Mouse (Mus musculus) stomach, postnatal 0 days (tissue): Measurements from ENCODE around the gene Gm10959. TPM values are rescaled to one million over a fixed set of nuclear protein-coding genes. Genes with fewer than 3 reads are reported as not detected.
A peak's percentile ranks its signal among the peaks of the same experiment; 100 is the strongest.

ENCODE experiments used
- ATAC-seq: fragments of 200-750 bp; cut with Nextera tagmentation; 2 replicates; pipeline ENCODE4 v1.8.0; 2017; ENCODE audit not compliant: low FRiP score, low TSS enrichment
- DNase-seq: peaks from one replicate; pipeline ENCODE4 v3.0.0-alpha.2; 2016; ENCODE audit warnings: low spot score
- H3K27ac ChIP-seq: fragments of 300-500 bp; sonication (generic); replicated peaks from 2 replicates; pipeline ENCODE4 v1.5.1; 2014; ENCODE audit warnings: mild to moderate bottlenecking, control low read depth
- H3K27me3 ChIP-seq: fragments of 300-500 bp; sonication (generic); 2 replicates; pipeline ENCODE4 v1.6.1; 2014; ENCODE audit warnings: low read length; ENCODE audit not compliant: control insufficient read depth, insufficient read depth
- H3K36me3 ChIP-seq: fragments of 300-500 bp; sonication (generic); 2 replicates; pipeline ENCODE4 v1.6.1; 2014; ENCODE audit warnings: low read length, mixed read lengths; ENCODE audit not compliant: control insufficient read depth, insufficient read depth
- H3K4me1 ChIP-seq: fragments of 300-500 bp; sonication (generic); replicated peaks from 2 replicates; pipeline ENCODE4 v1.6.1; 2014; ENCODE audit warnings: antibody characterized with exemption; ENCODE audit not compliant: control insufficient read depth, insufficient read depth
- H3K4me2 ChIP-seq: fragments of 300-500 bp; sonication (generic); replicated peaks from 2 replicates; pipeline ENCODE4 v1.6.1; 2014; ENCODE audit warnings: low read depth, mild to moderate bottlenecking, control low read depth, moderate library complexity
- H3K4me3 ChIP-seq: fragments of 300-500 bp; sonication (generic); 2 replicates; pipeline ENCODE4 v1.5.1; 2014; ENCODE audit warnings: low read depth, low read length, control low read depth
- H3K9ac ChIP-seq: fragments of 300-500 bp; sonication (generic); 2 replicates; pipeline ENCODE4 v1.6.1; 2014; ENCODE audit warnings: mild to moderate bottlenecking, low read length, control low read depth, mixed read lengths
- H3K9me3 ChIP-seq: fragments of 300-500 bp; sonication (generic); 2 replicates; pipeline ENCODE4 v1.6.1; 2016; ENCODE audit warnings: low read length; ENCODE audit not compliant: control insufficient read depth
- CTCF ChIP-seq: IDR thresholded peaks from 2 replicates; pipeline ENCODE4 v1.5.1; 2016; ENCODE audit warnings: antibody characterized with exemption, low read depth, mild to moderate bottlenecking, moderate library complexity
- EP300 ChIP-seq: optimal IDR thresholded peaks from 2 replicates; pipeline ENCODE3; 2016; ENCODE audit warnings: antibody characterized with exemption
- WGBS: fragments of 180-500 bp; shearing (Covaris S2); extraction: QIAGEN DNeasy Blood & Tissue Kit; methylation state at CpG from one replicate; pipeline ENCODE4 v1.1.7; 2014; 5-methylcytosine and 5-hydroxymethylcytosine counted together
- polyA plus RNA-seq: library from polyadenylated mRNA; unstranded; fragments of >200 nt; fragmentation: Nextera tagmentation; extraction: Ambion mirVana; gene quantifications from 2 replicates; pipeline ENCODE4 v1.2.1, GENCODE M21; 2015

The Gm10959 gene
- polyA plus RNA-seq, 1 experiment from 2014 or later: not detected

DNA sequence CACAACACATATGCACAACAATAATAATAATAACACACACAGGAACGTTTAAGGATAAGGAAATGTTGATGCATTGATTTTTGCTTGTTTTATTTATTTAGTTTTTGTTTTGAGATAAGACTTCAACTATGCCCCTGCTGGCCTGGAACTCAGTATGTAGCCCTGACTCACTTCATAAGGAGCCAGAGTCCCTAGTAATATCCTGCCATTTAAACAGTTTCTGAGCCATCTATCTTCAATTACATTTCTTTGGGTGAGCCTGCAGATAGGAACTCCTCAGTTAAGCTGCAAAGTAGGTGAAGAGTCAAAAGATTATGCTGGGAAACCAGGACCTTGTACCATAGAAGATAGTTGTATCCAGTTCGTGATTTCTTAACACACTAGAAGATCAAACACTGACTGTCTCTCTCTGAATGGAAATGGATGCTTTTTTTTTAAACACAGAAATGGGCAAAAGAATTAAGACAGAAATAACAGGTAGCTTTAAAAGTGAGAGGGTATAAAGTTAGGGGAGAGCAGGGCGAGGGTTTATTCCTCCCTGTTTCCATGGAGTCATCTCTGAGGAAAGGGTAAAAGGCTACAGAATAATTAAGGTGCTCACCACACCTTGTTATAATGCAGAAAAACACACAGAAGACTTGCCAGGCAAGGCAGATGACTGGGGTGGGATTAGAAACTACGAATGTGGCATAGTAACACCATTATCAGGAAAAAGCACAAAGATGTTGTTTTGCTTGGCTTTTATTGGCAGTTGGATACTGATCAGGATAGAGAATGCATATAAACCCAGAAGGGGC lies 31.5 kb downstream of the Gm10959 start:
- Histone ChIP-seq H3K27me3 (no peaks in the 10 kb centered on the region), H3K4me2 (no peak overlapping the region), H3K4me1 (no peaks in the 10 kb centered on the region), H3K4me3 (no peak overlapping the region), H3K27ac (peak overlapping the region; percentile 89), H3K9me3 (no peaks in the 10 kb centered on the region), H3K36me3 (no peaks in the 10 kb centered on the region), H3K9ac (no peak overlapping the region)
- no peak for DNase-seq
- 49% methylated on average over 4 of the region's 4 CpGs for WGBS
- TF ChIP-seq EP300 (no peak), CTCF (no peak)
- ATAC-seq: peak; percentile 82

GRCm38 (mm10) chr3:122878705-122879315 lies 40.4 kb downstream of the Gm10959 start:
- no peak overlapping the region for H3K4me2 ChIP-seq
- ATAC-seq (peak; percentile 55), DNase-seq (no peak)
- no peaks in the 10 kb centered on the region for H3K36me3 ChIP-seq
- no peaks in the 10 kb centered on the region for H3K9me3 ChIP-seq
- H3K9ac ChIP-seq: no peak overlapping the region
- no peak for TF ChIP-seq EP300
- TF ChIP-seq CTCF: peak; percentile 55
- no peak overlapping the region for H3K4me3 ChIP-seq
- no peak overlapping the region for H3K27ac ChIP-seq
- no peaks in the 10 kb centered on the region for H3K4me1 ChIP-seq
- H3K27me3 ChIP-seq: no peaks in the 10 kb centered on the region
- WGBS: 74% methylated on average over 8 of the region's 8 CpGs

DNA sequence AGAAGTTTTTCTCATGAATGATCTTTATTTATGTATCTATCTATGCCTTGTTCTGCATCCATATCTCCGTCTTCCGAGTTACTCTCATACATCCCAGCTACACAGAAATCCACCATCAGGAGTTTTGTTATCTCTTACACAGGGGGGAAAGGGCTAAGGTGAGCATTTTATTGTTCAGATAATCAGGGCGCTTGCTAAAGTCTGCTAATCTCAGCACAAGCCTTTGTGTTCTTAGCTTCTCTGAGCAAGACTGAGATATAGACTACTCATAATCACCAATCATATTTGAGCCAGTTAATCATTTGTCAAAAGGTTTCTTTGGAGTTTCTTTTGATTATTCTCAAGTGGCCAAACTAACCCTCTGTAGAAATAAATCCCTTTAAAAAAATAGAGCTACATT lies 41.6 kb downstream of the Gm10959 start:
- no peak for ATAC-seq
- 73% methylated on average over 3 of the region's 3 CpGs for WGBS
- Histone ChIP-seq H3K9me3 (no peaks in the 10 kb centered on the region), H3K27ac (no peak overlapping the region), H3K9ac (no peak overlapping the region), H3K36me3 (no peaks in the 10 kb centered on the region), H3K4me1 (no peaks in the 10 kb centered on the region), H3K27me3 (no peaks in the 10 kb centered on the region), H3K4me2 (no peak overlapping the region), H3K4me3 (no peak overlapping the region)
- DNase-seq: no peak
- TF ChIP-seq EP300 (no peak), CTCF (no peak)

DNA sequence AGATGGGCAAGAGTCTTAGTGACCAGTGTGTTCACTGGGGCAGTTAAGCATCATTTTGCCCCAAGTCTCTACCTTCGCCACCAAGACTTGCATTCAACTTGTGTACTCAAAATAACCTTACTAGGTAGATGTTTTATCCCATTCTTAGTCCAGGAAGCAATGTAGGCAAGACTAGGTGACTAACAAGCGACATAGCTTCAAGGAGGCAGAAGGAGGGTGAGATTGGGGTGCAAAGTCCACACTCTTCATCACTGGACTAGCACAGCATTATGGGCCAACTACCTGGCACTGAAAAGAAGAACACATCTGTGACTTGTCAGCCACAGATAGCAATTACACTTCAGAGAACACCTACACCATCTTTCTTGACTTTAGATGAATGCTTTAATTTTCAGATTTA lies 42.3 kb downstream of the Gm10959 start:
- no peaks in the 10 kb centered on the region for H3K9me3 ChIP-seq
- no peak for DNase-seq
- no peak overlapping the region for H3K4me2 ChIP-seq
- peak; percentile 79 for ATAC-seq
- no peak overlapping the region for H3K27ac ChIP-seq
- H3K4me1 ChIP-seq: no peaks in the 10 kb centered on the region
- no peak overlapping the region for H3K9ac ChIP-seq
- TF ChIP-seq EP300 (no peak), CTCF (no peak)
- H3K4me3 ChIP-seq: no peak overlapping the region
- H3K27me3 ChIP-seq: no peaks in the 10 kb centered on the region
- no peaks in the 10 kb centered on the region for H3K36me3 ChIP-seq
- 86% methylated on average over 2 of the region's 2 CpGs for WGBS

GRCm38 (mm10) chr3:122871596-122871995 lies 47.6 kb downstream of the Gm10959 start:
- Histone ChIP-seq H3K9ac (no peak overlapping the region), H3K27ac (no peak overlapping the region), H3K36me3 (no peaks in the 10 kb centered on the region), H3K4me1 (no peaks in the 10 kb centered on the region), H3K4me3 (no peak overlapping the region), H3K9me3 (no peaks in the 10 kb centered on the region), H3K27me3 (no peaks in the 10 kb centered on the region), H3K4me2 (no peak overlapping the region)
- WGBS: 96% methylated on average over 1 of the region's 1 CpGs
- no peak for ATAC-seq
- no peak for DNase-seq
- TF ChIP-seq EP300 (no peak), CTCF (no peak)

- ATAC-seq (no peak), DNase-seq (no peak)
- Histone ChIP-seq H3K9me3 (no peaks in the 10 kb centered on the region), H3K4me1 (no peaks in the 10 kb centered on the region), H3K4me2 (no peak overlapping the region), H3K4me3 (no peak overlapping the region), H3K9ac (no peak overlapping the region), H3K36me3 (no peaks in the 10 kb centered on the region), H3K27me3 (no peaks in the 10 kb centered on the region), H3K27ac (no peak overlapping the region)
- TF ChIP-seq CTCF: no peak
- no peak for TF ChIP-seq EP300
- WGBS: 89% methylated on average over 1 of the region's 1 CpGs
These were observed 50.9 kb downstream of the Gm10959 start for GRCm38 (mm10) chr3:122868270-122868669.
